Mouse (Mus musculus) heart, adult 2 months (tissue): ENCODE measurements at regions not wholly inside any gene's neighbourhood (a gene's known extent, or its start where the extent isn't known, plus 50 kb on each side); places are given as distances from the start of the nearest gene placed in this dataset.

ENCODE experiments used
- CTCF ChIP-seq: fragments of 200-600 bp; IDR thresholded peaks from 2 replicates; pipeline ENCODE4 v1.8.1; 2022; ENCODE audit warnings: antibody characterized with exemption, mild to moderate bottlenecking, moderate library complexity
- EP300 ChIP-seq: fragments of 200-500 bp; IDR thresholded peaks from 2 replicates; pipeline ENCODE4 v1.6.1; 2011; ENCODE audit warnings: low read depth, low read length, control low read depth; ENCODE audit not compliant: insufficient read depth
- POLR2A ChIP-seq: fragments of 200-500 bp; IDR thresholded peaks from 2 replicates; pipeline ENCODE4 v1.6.1; 2011; ENCODE audit warnings: mild to moderate bottlenecking, low read depth, low read length, control low read depth; ENCODE audit not compliant: insufficient read depth

- TF ChIP-seq POLR2A (no peak), EP300 (no peak), CTCF (no peak)
Measured at GRCm38 (mm10) chr6:51743105-51743660, 219.5 kb downstream of the Snx10 start.
